Mouse (Mus musculus): ENCODE results near the gene Nr1h5. TPM values are rescaled to one million over a fixed set of nuclear protein-coding genes. Genes with fewer than 3 reads are reported as not detected.

Gene Nr1h5
- 0.15 TPM for polyA plus RNA-seq (2021)

DNA sequence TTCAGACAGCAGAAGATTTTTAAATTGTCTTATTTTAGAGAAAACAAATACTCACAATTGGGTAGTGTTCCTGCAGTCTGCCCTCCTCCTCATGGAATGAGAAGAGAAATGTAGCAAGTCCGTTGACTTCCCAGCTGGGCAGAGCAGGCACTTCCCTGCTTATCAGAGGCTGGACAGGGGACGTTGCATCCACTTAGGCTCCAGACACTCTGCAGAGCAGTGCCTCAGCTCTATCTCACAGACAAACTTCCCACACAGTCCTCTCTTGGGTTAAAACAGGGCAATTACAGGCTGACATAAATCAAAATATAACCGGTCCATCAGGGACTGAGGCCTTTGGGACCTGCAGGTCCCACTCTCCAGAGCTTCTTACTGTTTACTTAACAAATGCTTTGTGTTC is at the start of gene Nr1h5:
Gene Nr1h5 (minus strand): TSS at position 101 of the 400 bp plus-strand sequence.
- no peak for DNase-seq (ENCODE audit: low read depth, low spot score)
- in situ Hi-C loops (cut with MboI; ENCODE audit: low pct_unique_long_range_greater_than_20kb): no loop called here
- ChIA-PET POLR2A (no interaction called here), CTCF (interaction anchor here (1.3 kb wide), 1 partner anchor 14 kb away, joined by 6 read pairs; no protein-coding TSS in a partner anchor)
- ATAC-seq: no peak
- TF ChIP-seq CTCF (IDR thresholded peaks at IDR 0.05): no peak
- H3K27me3 ChIP-seq: peaks cover 2% of the 10 kb centered on the region

DNA sequence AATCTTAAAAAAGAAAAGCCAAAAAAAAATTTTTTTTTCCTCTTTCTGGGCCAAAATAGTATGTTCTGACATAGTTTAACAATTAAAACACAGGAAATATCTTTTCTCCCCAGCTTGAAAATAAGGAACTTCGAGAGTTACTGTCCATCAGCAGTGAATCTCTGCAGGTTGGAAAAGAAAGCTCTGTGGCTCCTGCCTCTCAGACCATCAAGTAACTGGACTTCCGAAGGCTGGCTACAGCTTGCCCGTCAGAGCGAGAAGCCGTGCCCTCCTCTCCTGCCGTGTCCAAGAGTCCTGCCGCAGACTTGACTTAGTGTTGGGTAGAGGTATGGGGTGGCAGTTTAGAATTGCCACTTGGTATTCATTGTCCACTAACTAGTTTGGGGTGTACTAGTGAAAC is 37.7 kb upstream of the Nr1h5 start:
- in situ Hi-C loops (cut with MboI; ENCODE audit: low pct_unique_long_range_greater_than_20kb): no loop called here
- H3K27me3 ChIP-seq: no peaks in the 10 kb centered on the region
- ATAC-seq (no peak), DNase-seq (ENCODE audit: low read depth, low spot score) (no peak)
- TF ChIP-seq CTCF (IDR thresholded peaks at IDR 0.05): no peak
- ChIA-PET POLR2A (no interaction called here), CTCF (interaction anchor here (1.1 to 1.6 kb wide), 2 partner anchors 12 to 24 kb away, joined by 3 to 4 read pairs; no protein-coding TSS in a partner anchor)

DNA sequence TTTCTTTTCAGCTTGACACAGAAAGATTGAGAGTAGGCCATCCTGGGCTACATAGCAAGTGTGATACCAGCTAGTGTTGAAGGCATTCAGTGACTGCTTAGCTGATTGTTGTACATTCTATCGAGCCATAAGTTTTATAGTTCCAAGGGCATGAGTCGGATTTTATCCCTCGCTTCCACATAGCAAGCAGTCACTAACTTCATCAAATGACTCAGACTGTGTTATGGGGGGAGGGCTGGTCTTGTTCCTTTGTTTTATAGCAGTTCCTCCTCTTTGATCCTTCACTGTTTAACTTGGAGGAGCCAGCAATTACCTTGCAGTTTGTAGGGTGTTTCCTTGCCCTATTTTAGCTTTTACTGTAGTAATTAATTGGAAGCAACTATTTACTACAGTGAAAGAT is 33.7 kb upstream of the Nr1h5 start:
- ATAC-seq: no peak
- H3K27me3 ChIP-seq: no peaks in the 10 kb centered on the region
- DNase-seq (ENCODE audit: low read depth, low spot score): no peak
- in situ Hi-C loops (cut with MboI; ENCODE audit: low pct_unique_long_range_greater_than_20kb): no loop called here
- CTCF ChIA-PET: interaction anchor here (1.1 to 1.2 kb wide), 3 partner anchors 9 to 19 kb away, joined by 3 to 4 read pairs (median 4); no protein-coding TSS in a partner anchor
- no peak for TF ChIP-seq CTCF (IDR thresholded peaks at IDR 0.05)
- POLR2A ChIA-PET: no interaction called here

DNA sequence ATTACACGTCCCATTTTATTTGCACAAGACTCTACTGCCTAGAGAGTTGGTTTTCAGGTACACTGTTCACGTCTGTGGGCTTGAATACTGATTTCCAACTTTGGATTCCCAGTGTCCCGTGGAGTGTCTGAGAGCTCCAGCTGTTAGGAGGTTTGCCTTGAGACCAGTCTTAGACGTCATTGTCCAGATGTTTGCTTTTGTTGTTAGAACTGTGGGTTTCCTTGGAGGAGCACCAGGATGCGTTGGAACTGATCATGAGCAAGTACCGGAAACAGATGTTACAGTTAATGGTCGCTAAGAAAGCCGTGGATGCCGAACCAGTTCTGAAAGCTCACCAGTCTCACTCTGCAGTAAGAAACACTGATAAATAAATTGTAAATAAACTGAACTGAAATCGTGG is 33.1 kb upstream of the Nr1h5 start:
- ChIA-PET CTCF (interaction anchor here (1.1 to 1.2 kb wide), 3 partner anchors 10 to 66 kb away, joined by 4 read pairs; no protein-coding TSS in a partner anchor), POLR2A (interaction anchor here (0.8 to 2.4 kb wide), 2 partner anchors 23 to 30 kb away, joined by 3 to 7 read pairs; partner anchors contain the start of gene Csde1)
- H3K27me3 ChIP-seq: no peaks in the 10 kb centered on the region
- no peak for TF ChIP-seq CTCF (IDR thresholded peaks at IDR 0.05)
- in situ Hi-C loops (cut with MboI; ENCODE audit: low pct_unique_long_range_greater_than_20kb): no loop called here
- ATAC-seq: no peak
- no peak for DNase-seq (ENCODE audit: low read depth, low spot score)

DNA sequence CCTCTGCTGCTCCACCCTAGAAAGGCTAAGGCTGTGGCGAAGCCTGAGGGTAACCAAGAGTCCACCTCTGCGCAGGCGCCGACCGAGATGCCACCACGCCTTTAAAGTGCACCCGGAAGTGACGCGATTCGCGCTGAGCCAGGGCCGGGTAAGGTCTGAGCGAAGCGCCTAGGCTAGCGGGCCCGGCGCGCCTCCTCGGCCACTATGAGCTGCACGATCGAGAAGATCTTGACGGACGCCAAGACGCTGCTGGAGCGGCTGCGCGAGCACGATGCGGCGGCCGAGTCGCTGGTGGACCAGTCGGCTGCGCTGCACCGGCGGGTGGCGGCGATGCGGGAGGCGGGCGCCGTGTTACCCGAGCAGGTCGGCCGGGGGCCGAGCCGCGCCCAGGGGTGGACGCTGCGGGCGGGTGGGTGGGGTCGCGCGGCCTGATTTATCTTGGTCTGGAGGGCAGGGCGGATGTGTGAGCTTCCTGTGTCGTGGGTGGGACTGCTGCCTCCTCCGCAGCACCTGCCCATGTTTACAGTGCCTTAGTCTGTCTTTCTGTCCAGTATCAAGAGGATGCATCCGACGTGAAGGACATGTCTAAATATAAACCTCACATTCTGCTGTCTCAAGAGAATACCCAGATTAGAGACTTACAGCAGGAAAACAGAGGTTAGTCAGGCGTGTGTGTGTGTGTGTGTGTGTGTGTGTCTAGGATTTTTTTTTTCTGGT is 31.8 kb upstream of the Nr1h5 start, which contains the start of gene Sike1:
Gene Sike1 (plus strand): TSS at position 104 of the 717 bp plus-strand sequence.
- ATAC-seq (peak; percentile 91), DNase-seq (ENCODE audit: low read depth, low spot score) (peak; percentile 76)
- H3K27me3 ChIP-seq: no peaks in the 10 kb centered on the region
- in situ Hi-C loops (cut with MboI; ENCODE audit: low pct_unique_long_range_greater_than_20kb): no loop called here
- no peak for TF ChIP-seq CTCF (IDR thresholded peaks at IDR 0.05)
- ChIA-PET POLR2A (interaction anchor here (2.4 kb wide), 1 partner anchor 25 kb away, joined by 7 read pairs; the partner anchor contains the start of gene Csde1), CTCF (interaction anchor here (1.2 kb wide), 1 partner anchor 65 kb away, joined by 4 read pairs; no protein-coding TSS in a partner anchor)

DNA sequence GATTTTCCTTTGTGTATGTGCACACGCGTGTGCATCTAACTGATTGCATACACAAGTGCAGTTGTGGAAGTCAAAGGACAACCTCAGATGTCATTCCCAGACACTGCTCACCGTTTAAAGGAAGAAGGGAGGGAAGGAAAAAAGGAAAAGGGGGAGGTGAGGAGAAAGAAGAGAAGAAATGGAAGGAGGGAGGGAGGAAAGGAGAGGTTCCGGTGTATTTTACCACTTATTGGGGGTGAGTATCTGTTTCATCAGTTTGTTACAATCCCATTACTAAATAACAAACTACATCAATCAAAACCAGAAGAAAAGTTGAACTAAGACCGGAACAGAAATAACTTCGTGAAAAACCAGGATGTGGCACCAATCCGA is 31.3 kb upstream of the Nr1h5 start:
- ATAC-seq: no peak
- no peak for TF ChIP-seq CTCF (IDR thresholded peaks at IDR 0.05)
- ChIA-PET POLR2A (interaction anchor here (0.7 to 2.4 kb wide), 2 partner anchors 25 to 60 kb away, joined by 7 to 13 read pairs; partner anchors contain the start of gene Csde1), CTCF (no interaction called here)
- DNase-seq (ENCODE audit: low read depth, low spot score): no peak
- in situ Hi-C loops (cut with MboI; ENCODE audit: low pct_unique_long_range_greater_than_20kb): no loop called here
- no peaks in the 10 kb centered on the region for H3K27me3 ChIP-seq

DNA sequence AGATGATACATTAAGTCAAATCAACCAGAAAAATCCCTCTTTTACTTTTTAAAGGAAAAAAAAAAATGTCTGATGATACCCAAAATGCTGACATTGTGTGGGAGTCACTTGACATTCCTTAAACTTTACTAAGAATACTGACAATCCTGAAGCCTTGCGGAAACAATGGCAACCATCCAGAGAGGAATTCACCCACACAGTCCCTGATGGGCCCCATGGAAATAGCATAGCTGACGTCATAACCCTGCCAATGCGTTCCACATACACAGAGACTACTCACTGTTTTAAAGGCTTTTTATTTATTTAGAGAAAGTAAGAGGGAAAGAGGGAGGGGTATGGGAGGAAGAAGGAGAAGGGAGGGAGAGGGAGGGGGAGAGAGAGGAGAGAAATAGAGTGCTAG is 29.0 kb upstream of the Nr1h5 start:
- in situ Hi-C loops (cut with MboI; ENCODE audit: low pct_unique_long_range_greater_than_20kb): no loop called here
- DNase-seq (ENCODE audit: low read depth, low spot score) (peak; percentile 77), ATAC-seq (peak; percentile 34)
- ChIA-PET POLR2A (interaction anchor here (0.7 kb wide), 1 partner anchor 23 kb away, joined by 3 read pairs; no protein-coding TSS in a partner anchor), CTCF (interaction anchor here (0.9 to 3.2 kb wide), 4 partner anchors 12 to 34 kb away, joined by 3 to 20 read pairs (median 4); no protein-coding TSS in a partner anchor)
- no peak for TF ChIP-seq CTCF (IDR thresholded peaks at IDR 0.05)
- H3K27me3 ChIP-seq: no peaks in the 10 kb centered on the region

DNA sequence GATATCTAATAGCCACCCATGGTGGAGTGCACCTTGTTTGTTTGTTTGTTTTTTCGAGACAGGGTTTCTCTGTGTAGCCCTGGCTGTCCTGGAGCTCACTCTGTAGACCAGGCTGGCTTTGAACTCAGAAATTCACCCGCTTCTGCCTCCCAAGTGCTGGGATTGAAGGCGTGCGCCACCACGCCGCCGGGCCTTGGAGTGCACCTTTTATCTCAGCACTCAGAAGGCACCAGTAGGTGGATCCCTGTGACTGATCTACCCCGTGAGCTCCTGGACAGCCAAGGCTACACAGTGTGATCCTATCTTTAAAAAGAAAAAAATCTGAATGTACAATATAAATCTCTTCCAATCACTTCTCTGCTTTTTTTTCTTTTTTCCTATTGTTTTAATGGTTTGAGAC is 27.1 kb upstream of the Nr1h5 start:
- ChIA-PET CTCF (interaction anchor here (0.7 to 3.2 kb wide), 3 partner anchors 11 to 64 kb away, joined by 3 to 20 read pairs (median 4); no protein-coding TSS in a partner anchor), POLR2A (no interaction called here)
- TF ChIP-seq CTCF (IDR thresholded peaks at IDR 0.05): no peak
- in situ Hi-C loops (cut with MboI; ENCODE audit: low pct_unique_long_range_greater_than_20kb): no loop called here
- no peaks in the 10 kb centered on the region for H3K27me3 ChIP-seq
- no peak for DNase-seq (ENCODE audit: low read depth, low spot score)
- ATAC-seq: no peak

DNA sequence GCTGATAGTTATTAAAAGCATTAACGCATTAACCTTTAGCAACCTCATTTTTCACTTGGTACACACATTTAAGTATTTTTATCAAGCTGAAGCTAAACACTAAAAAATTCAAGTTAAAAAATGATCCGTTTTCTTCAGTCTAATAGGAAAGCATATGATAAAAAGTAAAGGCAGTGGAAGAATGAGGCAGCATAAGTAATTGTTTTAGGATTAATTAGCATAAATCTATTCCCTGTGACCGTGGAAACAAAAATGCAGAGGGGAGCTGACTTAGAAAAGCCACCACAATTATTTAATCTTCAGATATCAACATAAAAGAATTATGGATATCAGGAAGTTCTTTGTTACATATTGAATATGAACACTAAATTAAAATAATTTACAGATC is 16.4 kb upstream of the Nr1h5 start:
- ChIA-PET POLR2A (no interaction called here), CTCF (interaction anchor here (1.6 to 3.7 kb wide), 2 partner anchors 11 to 30 kb away, joined by 4 to 20 read pairs; no protein-coding TSS in a partner anchor)
- ATAC-seq: no peak
- in situ Hi-C loops (cut with MboI; ENCODE audit: low pct_unique_long_range_greater_than_20kb): no loop called here
- peaks cover 23% of the 10 kb centered on the region for H3K27me3 ChIP-seq
- no peak for TF ChIP-seq CTCF (IDR thresholded peaks at IDR 0.05)
- DNase-seq (ENCODE audit: low read depth, low spot score): no peak

DNA sequence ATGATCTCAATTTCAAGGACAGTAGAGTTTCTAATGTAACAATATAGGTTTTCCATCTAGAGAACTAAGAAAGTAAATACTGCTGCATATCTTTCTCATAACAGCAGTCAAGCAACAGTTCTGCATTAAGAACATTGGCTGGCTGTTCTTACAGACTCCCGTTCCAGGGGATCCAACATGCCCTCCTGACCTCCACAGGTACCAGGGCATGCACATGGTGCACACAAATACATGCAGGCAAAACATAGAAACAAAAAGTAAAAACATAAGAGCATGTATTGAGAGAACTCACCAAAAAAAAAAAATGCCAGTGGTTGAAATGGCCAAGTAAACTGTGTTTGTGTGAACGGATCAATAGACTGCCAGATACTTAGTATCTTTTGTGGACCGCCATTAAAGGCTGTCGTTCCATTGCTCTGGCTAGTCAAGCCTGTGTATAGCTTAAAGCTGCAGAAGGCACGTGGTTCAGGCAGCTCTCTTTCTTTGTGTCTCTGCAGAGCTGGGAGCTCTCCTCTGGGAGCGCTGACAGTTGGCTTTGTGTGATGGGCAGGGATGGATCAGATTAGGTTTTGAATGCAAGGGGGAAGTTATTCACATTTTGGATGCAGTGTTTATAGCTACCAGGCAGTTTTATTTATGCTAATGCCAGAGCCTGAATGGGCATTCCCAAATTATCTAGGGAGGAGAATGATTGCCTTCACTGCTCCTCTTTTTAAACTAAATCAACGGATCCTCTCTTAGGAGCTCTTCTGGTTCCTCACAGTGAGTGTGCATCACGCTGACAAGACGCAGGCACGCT is 15.8 kb upstream of the Nr1h5 start:
- CTCF ChIA-PET: interaction anchor here (1.6 to 3.7 kb wide), 2 partner anchors 12 to 29 kb away, joined by 4 to 20 read pairs; no protein-coding TSS in a partner anchor
- ATAC-seq (no peak), DNase-seq (ENCODE audit: low read depth, low spot score) (no peak)
- peaks cover 23% of the 10 kb centered on the region for H3K27me3 ChIP-seq
- TF ChIP-seq CTCF (IDR thresholded peaks at IDR 0.05): no peak
- POLR2A ChIA-PET: no interaction called here
- in situ Hi-C loops (cut with MboI; ENCODE audit: low pct_unique_long_range_greater_than_20kb): no loop called here
